Mouse (Mus musculus): ENCODE data around the gene Ccdc148. TPM values are rescaled to one million over a fixed set of nuclear protein-coding genes. Genes with fewer than 3 reads are reported as not detected.

Gene Ccdc148
- polyA plus RNA-seq, 1 experiment from 2014 or later = 1.2 TPM

DNA sequence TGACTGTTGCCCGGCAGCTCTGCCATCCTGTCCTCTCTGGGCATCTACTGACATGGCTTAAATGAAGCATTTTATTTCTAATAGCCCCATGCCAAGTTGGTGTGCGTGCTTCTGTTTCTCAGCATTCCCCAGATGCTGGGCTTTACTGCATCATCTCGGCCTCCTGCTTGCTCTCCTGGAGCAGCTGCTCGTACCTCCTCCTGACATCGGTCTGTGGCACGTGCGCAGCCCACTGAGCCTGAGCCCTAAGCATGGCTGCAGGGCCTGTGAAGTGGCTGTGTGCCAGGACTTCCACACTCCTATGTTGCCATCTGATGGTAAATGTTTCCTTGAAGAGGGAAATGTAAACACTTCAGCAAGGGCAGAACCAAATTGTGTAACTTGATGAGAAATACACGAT is 31.0 kb upstream of the Ccdc148 start:
- Histone ChIP-seq H3K9ac (no peak overlapping the region), H3K36me3 (peaks cover 14% of the 10 kb centered on the region), H3K27me3 (no peaks in the 10 kb centered on the region), H3K27ac (no peak overlapping the region), H3K4me1 (peaks cover 31% of the 10 kb centered on the region), H3K4me3 (no peak overlapping the region), H3K9me3 (no peaks in the 10 kb centered on the region), H3K4me2 (no peak overlapping the region)
- no peak for ATAC-seq (ENCODE audit: insufficient number of reproducible peaks, insufficient read depth, low FRiP score, low TSS enrichment, low read depth)
- WGBS = 68% methylated on average over 8 of the region's 8 CpGs

DNA sequence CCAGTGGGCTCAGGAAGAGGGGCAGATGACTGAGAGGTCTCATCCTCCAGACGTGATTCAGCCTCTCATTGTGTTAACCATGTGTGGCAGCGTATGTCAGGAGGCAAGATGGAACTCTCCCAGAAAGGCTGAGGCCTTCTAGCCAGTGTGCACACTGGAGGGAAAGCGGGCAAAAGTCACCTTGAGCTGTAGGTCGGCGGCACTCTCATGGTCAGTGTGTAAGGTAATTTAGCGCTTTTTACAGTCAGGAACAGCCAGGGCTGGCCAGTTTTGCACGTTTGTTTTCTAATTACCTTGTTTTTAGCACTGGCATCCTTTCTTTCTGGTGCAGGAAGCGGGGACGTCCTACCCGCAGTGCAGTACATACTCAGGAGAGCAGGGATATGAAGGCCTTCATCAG is 29.7 kb upstream of the Ccdc148 start:
- peaks cover 14% of the 10 kb centered on the region for H3K36me3 ChIP-seq
- 87% methylated on average over 10 of the region's 10 CpGs for WGBS
- no peak for ATAC-seq (ENCODE audit: insufficient number of reproducible peaks, insufficient read depth, low FRiP score, low TSS enrichment, low read depth)
- H3K27ac ChIP-seq = no peak overlapping the region
- no peak overlapping the region for H3K4me2 ChIP-seq
- peaks cover 31% of the 10 kb centered on the region for H3K4me1 ChIP-seq
- H3K4me3 ChIP-seq = no peak overlapping the region
- no peak overlapping the region for H3K9ac ChIP-seq
- H3K9me3 ChIP-seq = no peaks in the 10 kb centered on the region
- no peaks in the 10 kb centered on the region for H3K27me3 ChIP-seq

DNA sequence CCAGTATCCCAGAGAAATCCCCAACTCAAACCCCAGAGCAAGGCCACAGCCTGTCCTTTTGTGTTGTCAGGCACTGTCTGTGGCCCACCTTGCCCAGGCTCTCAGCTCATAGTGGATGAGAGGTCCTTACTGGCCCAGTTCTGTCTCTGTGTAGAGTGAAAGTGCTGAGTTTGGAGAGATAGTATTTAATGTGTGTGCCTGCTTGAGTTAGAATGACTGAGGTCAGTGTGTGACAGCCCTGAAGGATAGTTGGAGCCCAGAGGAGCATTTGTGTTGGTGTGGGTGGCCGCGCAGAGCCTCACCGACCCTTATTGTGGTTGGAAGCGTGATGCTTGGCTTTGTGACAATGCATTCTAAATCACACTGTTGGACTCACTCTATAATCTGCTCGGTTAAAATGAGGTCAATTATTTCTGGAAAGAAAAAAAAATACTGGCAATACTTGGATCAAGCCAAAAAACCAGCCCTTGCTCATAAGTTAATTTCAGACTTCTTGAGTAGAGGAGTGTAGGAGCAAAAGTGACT is 29.2 kb upstream of the Ccdc148 start:
- H3K4me1 ChIP-seq = peaks cover 31% of the 10 kb centered on the region
- no peak overlapping the region for H3K4me2 ChIP-seq
- 90% methylated on average over 5 of the region's 5 CpGs for WGBS
- H3K27me3 ChIP-seq = no peaks in the 10 kb centered on the region
- H3K4me3 ChIP-seq = no peak overlapping the region
- H3K9ac ChIP-seq = no peak overlapping the region
- peaks cover 14% of the 10 kb centered on the region for H3K36me3 ChIP-seq
- H3K9me3 ChIP-seq = no peaks in the 10 kb centered on the region
- no peak overlapping the region for H3K27ac ChIP-seq
- ATAC-seq (ENCODE audit: insufficient number of reproducible peaks, insufficient read depth, low FRiP score, low TSS enrichment, low read depth) = no peak

DNA sequence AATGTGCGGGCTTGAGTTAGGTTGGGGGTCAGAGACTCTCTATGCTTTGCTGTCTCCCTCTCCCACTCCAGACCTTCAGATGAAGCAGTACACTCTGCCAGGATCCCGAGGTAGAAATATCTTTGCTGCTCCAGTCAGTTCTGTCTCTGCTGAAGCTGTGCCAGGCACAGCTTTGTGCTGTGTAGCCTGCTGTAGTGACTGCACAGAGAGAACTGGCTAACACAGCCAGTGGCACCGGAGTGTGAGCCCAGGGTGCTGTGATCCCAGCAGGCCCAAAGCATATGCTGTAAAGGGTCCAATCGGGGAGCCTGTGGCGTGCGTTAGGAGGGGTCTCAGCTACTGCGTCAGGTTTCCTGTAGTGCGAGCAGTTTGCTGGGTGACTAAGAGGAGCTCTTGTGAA is 27.8 kb upstream of the Ccdc148 start:
- no peaks in the 10 kb centered on the region for H3K9me3 ChIP-seq
- no peak overlapping the region for H3K4me2 ChIP-seq
- H3K4me1 ChIP-seq = peaks cover 28% of the 10 kb centered on the region
- ATAC-seq (ENCODE audit: insufficient number of reproducible peaks, insufficient read depth, low FRiP score, low TSS enrichment, low read depth) = no peak
- 80% methylated on average over 8 of the region's 8 CpGs for WGBS
- H3K9ac ChIP-seq = no peak overlapping the region
- H3K27me3 ChIP-seq = no peaks in the 10 kb centered on the region
- H3K4me3 ChIP-seq = no peak overlapping the region
- peaks cover 14% of the 10 kb centered on the region for H3K36me3 ChIP-seq
- H3K27ac ChIP-seq = no peak overlapping the region

DNA sequence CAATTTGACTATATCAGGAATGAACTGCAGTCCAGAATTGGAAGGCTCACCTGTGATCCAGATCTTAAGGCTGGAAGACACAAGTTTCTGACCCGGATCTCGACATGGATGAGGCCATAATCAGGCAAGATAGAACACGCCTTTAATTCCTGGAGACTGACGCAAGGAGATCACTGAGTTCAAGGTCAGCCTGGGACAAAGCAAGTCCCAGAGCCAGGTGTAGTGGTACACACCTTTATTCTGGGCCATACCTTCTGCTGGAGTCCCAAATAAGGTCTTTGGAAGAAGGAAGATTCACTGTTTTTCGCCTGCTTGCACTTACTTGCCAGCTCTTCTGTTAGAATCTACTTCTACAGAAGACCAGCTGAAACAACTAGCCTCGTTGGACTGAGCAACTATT is 26.5 kb upstream of the Ccdc148 start:
- Histone ChIP-seq H3K27me3 (no peaks in the 10 kb centered on the region), H3K4me1 (peaks cover 16% of the 10 kb centered on the region), H3K4me2 (no peak overlapping the region), H3K9ac (no peak overlapping the region), H3K36me3 (peaks cover 14% of the 10 kb centered on the region), H3K9me3 (no peaks in the 10 kb centered on the region), H3K4me3 (no peak overlapping the region), H3K27ac (no peak overlapping the region)
- no peak for ATAC-seq (ENCODE audit: insufficient number of reproducible peaks, insufficient read depth, low FRiP score, low TSS enrichment, low read depth)
- WGBS = 97% methylated on average over 6 of the region's 6 CpGs

DNA sequence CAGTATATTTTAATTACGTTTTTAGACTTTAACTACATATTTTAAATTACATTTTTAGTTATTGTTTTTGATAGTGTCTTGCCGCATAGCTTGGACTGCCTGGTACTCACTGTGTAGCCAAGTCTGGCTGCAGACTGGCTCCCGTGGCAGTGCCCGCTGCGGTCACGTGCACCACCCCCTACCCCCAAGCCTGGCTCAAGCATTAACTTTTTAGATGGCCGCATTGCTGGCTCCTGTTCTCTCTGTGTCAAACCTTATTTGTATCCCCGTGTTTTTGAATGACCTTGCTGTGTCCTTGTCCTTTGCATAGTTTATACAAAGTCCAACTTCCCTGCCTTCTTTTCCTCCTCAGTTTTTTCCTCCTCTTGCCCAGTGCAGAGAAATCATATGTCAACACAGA is 25.6 kb upstream of the Ccdc148 start:
- WGBS = 94% methylated on average over 8 of the region's 8 CpGs
- Histone ChIP-seq H3K9ac (no peak overlapping the region), H3K4me3 (no peak overlapping the region), H3K27me3 (no peaks in the 10 kb centered on the region), H3K36me3 (peaks cover 14% of the 10 kb centered on the region), H3K9me3 (no peaks in the 10 kb centered on the region), H3K4me2 (no peak overlapping the region), H3K4me1 (peaks cover 11% of the 10 kb centered on the region), H3K27ac (no peak overlapping the region)
- ATAC-seq (ENCODE audit: insufficient number of reproducible peaks, insufficient read depth, low FRiP score, low TSS enrichment, low read depth) = no peak

DNA sequence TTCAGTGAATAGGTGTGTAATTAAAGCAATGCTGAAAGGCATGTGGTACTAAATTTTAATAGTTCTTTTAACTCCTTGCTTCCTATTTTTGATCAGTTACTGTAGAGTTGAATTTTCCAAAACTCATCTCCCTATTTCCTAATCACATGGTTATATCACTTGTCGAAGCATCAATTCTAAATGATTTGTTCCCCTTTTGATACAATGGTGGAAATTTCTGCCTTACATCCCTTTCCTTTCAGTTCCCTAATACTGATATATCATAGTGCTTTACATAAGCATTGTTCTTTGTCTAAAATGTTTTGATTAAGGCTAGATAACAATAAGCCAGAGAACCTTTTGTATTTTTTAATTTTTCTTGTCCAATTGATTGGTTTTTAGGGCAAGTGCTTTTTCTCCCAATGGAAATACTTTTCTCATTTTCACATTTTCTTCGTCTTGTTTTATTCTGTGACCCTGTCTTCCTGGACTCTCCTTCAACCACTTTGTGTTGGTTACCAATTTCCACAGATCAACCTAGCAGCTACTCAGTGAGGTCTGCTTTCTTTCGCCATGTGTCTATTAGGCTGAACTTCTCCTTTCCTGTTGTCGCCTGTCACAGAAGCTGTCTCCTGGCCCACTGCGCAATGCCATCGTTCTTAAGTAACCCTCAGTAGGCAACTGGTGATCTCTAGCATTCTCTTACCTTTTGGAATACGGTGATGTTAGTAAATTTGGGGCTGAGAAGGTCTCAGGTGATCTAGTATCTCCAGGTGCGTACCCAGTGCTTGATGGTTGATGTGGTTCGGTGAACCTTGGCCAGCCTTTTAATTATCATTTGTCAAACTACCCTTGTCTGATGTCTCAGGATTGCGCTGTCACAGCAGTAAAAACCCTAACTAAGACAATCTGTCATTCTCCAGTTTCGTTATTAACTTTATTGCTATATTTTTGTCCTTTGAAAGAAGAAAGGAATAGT is 23.9 kb upstream of the Ccdc148 start:
- Histone ChIP-seq H3K9me3 (no peaks in the 10 kb centered on the region), H3K27ac (no peak overlapping the region), H3K4me2 (no peak overlapping the region), H3K27me3 (no peaks in the 10 kb centered on the region), H3K4me3 (no peak overlapping the region), H3K36me3 (peaks cover 14% of the 10 kb centered on the region), H3K9ac (no peak overlapping the region), H3K4me1 (peaks cover 14% of the 10 kb centered on the region; the same call in 1 of the 2 replicates)
- 90% methylated on average over 11 of the region's 11 CpGs for WGBS
- ATAC-seq (ENCODE audit: insufficient number of reproducible peaks, insufficient read depth, low FRiP score, low TSS enrichment, low read depth) = no peak

DNA sequence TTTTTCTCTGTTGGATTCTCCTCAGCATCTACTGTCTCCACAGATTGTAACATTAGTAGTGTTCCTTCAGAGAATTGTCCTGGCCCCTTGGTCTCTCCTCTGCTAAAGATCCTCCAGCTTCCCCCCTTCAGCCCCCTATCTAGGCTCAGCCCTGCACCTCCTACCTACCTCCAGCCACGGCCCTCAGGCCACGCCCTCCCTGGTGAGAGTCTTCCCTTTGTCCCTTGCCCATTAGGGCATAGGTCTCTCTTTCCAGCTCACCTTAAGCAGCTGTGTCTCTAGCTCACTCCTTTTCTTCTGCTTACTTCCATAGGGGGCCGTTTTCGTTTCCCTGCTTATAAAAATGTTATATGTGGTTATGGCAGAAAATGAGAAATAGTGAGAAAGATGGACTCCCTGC is 23.1 kb upstream of the Ccdc148 start:
- no peak overlapping the region for H3K9ac ChIP-seq
- H3K27me3 ChIP-seq = no peaks in the 10 kb centered on the region
- no peak overlapping the region for H3K4me3 ChIP-seq
- no peaks in the 10 kb centered on the region for H3K9me3 ChIP-seq
- peaks cover 13% of the 10 kb centered on the region for H3K36me3 ChIP-seq
- no peak overlapping the region for H3K27ac ChIP-seq
- H3K4me2 ChIP-seq = no peak overlapping the region
- H3K4me1 ChIP-seq = peaks cover 17% of the 10 kb centered on the region; the same call in 1 of the 2 replicates
- 84% methylated on average over 4 of the region's 4 CpGs for WGBS
- no peak for ATAC-seq (ENCODE audit: insufficient number of reproducible peaks, insufficient read depth, low FRiP score, low TSS enrichment, low read depth)

DNA sequence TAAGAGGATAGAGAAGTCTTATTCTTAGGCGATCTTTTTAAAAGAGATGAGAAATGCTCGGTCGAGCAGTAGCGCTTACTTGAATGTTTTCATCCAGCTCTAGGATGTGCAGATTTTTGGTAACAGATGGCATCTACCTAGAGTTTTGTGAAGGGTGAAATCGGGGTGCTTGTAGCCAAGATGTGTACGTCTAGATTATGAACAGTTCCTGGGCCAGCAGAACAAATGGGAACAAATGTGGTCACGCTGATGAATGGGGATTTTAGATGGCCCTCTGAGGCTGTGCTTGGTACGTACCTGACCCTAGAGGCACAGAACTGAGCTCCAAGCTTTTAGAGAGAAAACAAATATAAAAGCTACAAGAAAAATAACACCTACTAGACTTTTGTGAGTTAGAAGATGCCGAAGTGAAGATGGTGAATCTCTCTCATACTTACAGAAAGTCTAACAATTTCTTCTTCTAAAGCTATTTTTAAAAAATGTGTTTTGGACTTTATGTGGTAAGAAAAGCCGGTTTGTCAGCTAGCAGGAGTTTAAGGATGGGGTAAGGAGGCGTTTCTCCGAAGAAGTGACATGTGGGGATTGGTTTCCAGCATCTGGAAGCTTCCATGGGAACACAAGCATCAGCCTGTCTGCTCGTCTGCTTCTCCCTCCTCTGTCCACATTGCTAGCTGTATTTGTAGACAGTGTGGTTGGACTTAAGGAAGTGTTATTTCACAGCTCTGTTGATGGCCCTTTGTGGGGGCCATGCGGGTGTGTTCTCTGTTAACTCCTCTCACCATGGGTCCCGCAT is 21.0 kb upstream of the Ccdc148 start:
- ATAC-seq (ENCODE audit: insufficient number of reproducible peaks, insufficient read depth, low FRiP score, low TSS enrichment, low read depth) = no peak
- no peaks in the 10 kb centered on the region for H3K36me3 ChIP-seq
- H3K9me3 ChIP-seq = no peaks in the 10 kb centered on the region
- no peak overlapping the region for H3K27ac ChIP-seq
- no peak overlapping the region for H3K9ac ChIP-seq
- H3K4me1 ChIP-seq = peaks cover 19% of the 10 kb centered on the region; the same call in 1 of the 2 replicates
- WGBS = 75% methylated on average over 15 of the region's 15 CpGs
- no peak overlapping the region for H3K4me3 ChIP-seq
- no peaks in the 10 kb centered on the region for H3K27me3 ChIP-seq
- no peak overlapping the region for H3K4me2 ChIP-seq

DNA sequence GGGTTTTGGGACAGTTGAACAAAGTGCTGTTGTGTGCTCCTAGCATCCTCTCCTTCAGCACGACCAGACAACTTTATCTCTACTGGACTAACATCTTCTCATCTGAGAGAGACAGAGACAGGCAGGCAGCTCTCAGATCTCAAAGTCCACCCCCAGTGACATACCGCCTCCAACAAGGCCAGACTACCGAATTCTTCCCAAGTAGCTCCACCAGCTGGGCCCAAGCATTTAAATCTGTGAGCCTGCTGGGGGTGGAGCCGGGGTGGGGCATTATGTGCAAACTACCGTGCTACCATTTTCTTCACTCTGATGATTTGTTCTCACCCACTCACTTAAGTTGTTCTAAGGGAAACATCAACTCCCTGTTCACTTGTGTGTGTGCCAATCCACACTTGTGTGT is 19.0 kb upstream of the Ccdc148 start:
- no peaks in the 10 kb centered on the region for H3K36me3 ChIP-seq
- H3K9me3 ChIP-seq = no peaks in the 10 kb centered on the region
- H3K9ac ChIP-seq = no peak overlapping the region
- no peak for ATAC-seq (ENCODE audit: insufficient number of reproducible peaks, insufficient read depth, low FRiP score, low TSS enrichment, low read depth)
- WGBS = 58% methylated on average over 5 of the region's 5 CpGs
- H3K4me1 ChIP-seq = peaks cover 19% of the 10 kb centered on the region; the same call in 1 of the 2 replicates
- H3K27ac ChIP-seq = no peak overlapping the region
- H3K4me2 ChIP-seq = no peak overlapping the region
- no peaks in the 10 kb centered on the region for H3K27me3 ChIP-seq
- H3K4me3 ChIP-seq = no peak overlapping the region

DNA sequence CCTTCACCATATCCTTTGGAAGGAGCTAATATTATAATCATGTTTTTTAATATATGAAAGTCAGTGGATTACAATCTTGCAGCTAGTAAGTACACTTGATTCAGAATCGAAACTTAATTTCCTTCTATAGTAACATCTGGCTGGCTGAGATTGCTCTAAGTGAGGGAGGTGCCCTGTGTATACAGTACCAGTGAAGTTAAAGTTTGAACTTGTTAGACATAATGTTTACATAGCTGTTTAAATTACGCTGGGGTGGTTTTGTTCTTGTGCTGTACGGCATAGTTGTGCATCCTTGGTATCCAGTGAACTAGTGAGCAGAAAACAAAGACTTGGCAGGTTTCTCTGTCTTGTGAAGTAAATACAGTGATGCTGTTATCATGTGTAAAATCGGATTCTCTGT is 18.5 kb upstream of the Ccdc148 start:
- H3K27ac ChIP-seq = no peak overlapping the region
- H3K36me3 ChIP-seq = no peaks in the 10 kb centered on the region
- no peak overlapping the region for H3K9ac ChIP-seq
- H3K4me3 ChIP-seq = no peak overlapping the region
- no peaks in the 10 kb centered on the region for H3K9me3 ChIP-seq
- H3K4me1 ChIP-seq = peaks cover 19% of the 10 kb centered on the region; the same call in 1 of the 2 replicates
- H3K27me3 ChIP-seq = no peaks in the 10 kb centered on the region
- no peak for ATAC-seq (ENCODE audit: insufficient number of reproducible peaks, insufficient read depth, low FRiP score, low TSS enrichment, low read depth)
- H3K4me2 ChIP-seq = no peak overlapping the region
- 58% methylated on average over 4 of the region's 4 CpGs for WGBS
